Mouse (Mus musculus) forebrain, embryonic 16.5 days (tissue): Measurements from ENCODE around the gene Pgp. TPM values are rescaled to one million over a fixed set of nuclear protein-coding genes. Genes with fewer than 3 reads are reported as not detected.

Source experiments
- ATAC-seq: fragments of 200-750 bp; cut with Nextera tagmentation; 2 replicates; pipeline ENCODE4 v1.8.0; 2017; ENCODE audit warnings: mild to moderate bottlenecking, moderate library complexity
- H3K27ac ChIP-seq: fragments of 300-500 bp; sonication (generic); 2 replicates; pipeline ENCODE4 v1.5.1; 2014; ENCODE audit warnings: low read length, control low read depth
- H3K27me3 ChIP-seq: fragments of 300-500 bp; sonication (generic); replicated peaks from 2 replicates; pipeline ENCODE4 v1.6.1; 2014; ENCODE audit warnings: low read length; ENCODE audit not compliant: control insufficient read depth, insufficient read depth
- H3K36me3 ChIP-seq: fragments of 300-500 bp; sonication (generic); 2 replicates; pipeline ENCODE4 v1.6.1; 2014; ENCODE audit not compliant: control insufficient read depth, insufficient read depth
- H3K4me1 ChIP-seq: fragments of 300-500 bp; sonication (generic); replicated peaks from 2 replicates; pipeline ENCODE4 v1.6.1; 2014; ENCODE audit warnings: low read length; ENCODE audit not compliant: control insufficient read depth, insufficient read depth
- H3K4me2 ChIP-seq: fragments of 300-500 bp; sonication (generic); 2 replicates; pipeline ENCODE4 v1.6.1; 2014; ENCODE audit warnings: mild to moderate bottlenecking, low read length, control low read depth
- H3K4me3 ChIP-seq: fragments of 300-500 bp; sonication (generic); replicated peaks from 2 replicates; pipeline ENCODE4 v1.5.1; 2014; ENCODE audit warnings: mild to moderate bottlenecking, low read length, control low read depth
- H3K9ac ChIP-seq: fragments of 300-500 bp; sonication (generic); replicated peaks from 2 replicates; pipeline ENCODE4 v1.6.1; 2014; ENCODE audit warnings: low read depth, low read length, control low read depth
- H3K9me3 ChIP-seq: fragments of 300-500 bp; sonication (generic); 2 replicates; pipeline ENCODE4 v1.6.1; 2016; ENCODE audit warnings: low read length; ENCODE audit not compliant: control insufficient read depth
- WGBS: fragments of 180-500 bp; shearing (Covaris S2); extraction: QIAGEN DNeasy Blood & Tissue Kit; methylation state at CpG from one replicate; pipeline ENCODE4 v1.1.7; 2014; 5-methylcytosine and 5-hydroxymethylcytosine counted together
- polyA plus RNA-seq: library from polyadenylated mRNA; unstranded; fragments of >200 nt; fragmentation: Nextera tagmentation; extraction: Ambion mirVana; gene quantifications from 2 replicates; pipeline ENCODE4 v1.2.1, GENCODE M21; 2015

Gene Pgp
- polyA plus RNA-seq, 1 experiment from 2014 or later, result 54.0 TPM

- Histone ChIP-seq H3K4me3 (peak overlapping the region; percentile 76), H3K4me1 (peaks cover 25% of the 10 kb centered on the region), H3K9me3 (no peaks in the 10 kb centered on the region), H3K27ac (peak overlapping the region; percentile 41), H3K4me2 (peak overlapping the region; percentile 97), H3K9ac (peak overlapping the region; percentile 74), H3K27me3 (no peaks in the 10 kb centered on the region), H3K36me3 (peaks cover 5% of the 10 kb centered on the region)
- peak; percentile 14 for ATAC-seq
- WGBS, result under 1% methylated on average over 65 of the region's 68 CpGs
Measured at GRCm38 (mm10) chr17:24470701-24471527, 722 bp downstream of the Pgp start.

- 81% methylated on average over 4 of the region's 4 CpGs for WGBS
- Histone ChIP-seq H3K4me3 (no peak overlapping the region), H3K9me3 (no peaks in the 10 kb centered on the region), H3K36me3 (peaks cover 9% of the 10 kb centered on the region), H3K4me2 (peak overlapping the region; percentile 97; the same call in 1 of the 2 replicates), H3K4me1 (peaks cover 26% of the 10 kb centered on the region), H3K27me3 (no peaks in the 10 kb centered on the region), H3K9ac (no peak overlapping the region; the same call in 1 of the 2 replicates), H3K27ac (no peak overlapping the region)
- no peak for ATAC-seq
Measured at GRCm38 (mm10) chr17:24472512-24472911, 2.3 kb downstream of the Pgp start.

DNA sequence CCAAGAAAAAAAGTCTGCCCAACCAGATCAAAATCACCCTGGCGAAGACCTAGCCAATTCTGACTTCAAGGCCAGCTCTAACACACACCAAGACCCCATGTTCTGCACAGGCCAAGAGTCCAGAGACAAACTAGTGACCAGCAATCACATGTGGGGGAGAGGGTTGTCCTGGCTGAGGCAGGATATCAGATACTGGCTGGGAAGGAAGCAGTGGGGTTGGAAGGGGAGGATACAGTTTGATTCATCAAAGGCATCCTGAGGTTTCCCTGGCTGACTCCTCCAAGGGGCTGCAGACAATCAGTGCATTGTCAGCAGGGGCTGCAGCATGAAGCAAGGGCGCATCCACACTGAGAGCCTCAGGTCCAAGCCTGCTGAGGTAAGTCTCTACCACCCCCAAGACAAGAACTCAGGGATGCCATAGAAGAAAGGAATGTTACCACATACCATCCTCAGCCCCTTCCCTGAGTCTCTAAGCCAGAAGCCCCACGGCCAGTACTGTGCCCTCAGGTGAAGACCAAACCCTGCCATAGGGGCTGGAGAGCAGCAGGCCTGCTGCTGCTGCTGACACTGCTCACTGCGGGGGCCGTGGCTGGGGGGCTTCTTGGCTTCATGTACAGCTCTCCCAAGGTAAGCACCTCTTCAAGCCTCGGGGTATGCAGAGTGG is 3.6 kb downstream of the Pgp start, which contains the start of gene Bricd5:
Gene Bricd5 (plus strand): TSS at position 273 of the 664 bp plus-strand sequence.
- no peak for ATAC-seq
- no peak within 1 kb of the TSS for H3K9ac ChIP-seq
- no peaks in the 10 kb centered on the region for H3K27me3 ChIP-seq
- no peak within 1 kb of the TSS for H3K27ac ChIP-seq
- H3K4me2 ChIP-seq, result no peak within 1 kb of the TSS
- H3K9me3 ChIP-seq, result no peaks in the 10 kb centered on the region
- 83% methylated on average over 6 of the region's 6 CpGs for WGBS
- H3K4me3 ChIP-seq, result no peak within 1 kb of the TSS
- H3K36me3 ChIP-seq, result peaks cover 9% of the 10 kb centered on the region
- peaks cover 36% of the 10 kb centered on the region for H3K4me1 ChIP-seq

GRCm38 (mm10) chr17:24474557-24474956 is 4.4 kb downstream of the Pgp start:
- Histone ChIP-seq H3K27ac (no peak overlapping the region), H3K4me1 (peaks cover 38% of the 10 kb centered on the region), H3K27me3 (no peaks in the 10 kb centered on the region), H3K9me3 (no peaks in the 10 kb centered on the region), H3K9ac (no peak overlapping the region), H3K36me3 (peaks cover 9% of the 10 kb centered on the region), H3K4me3 (no peak overlapping the region), H3K4me2 (no peak overlapping the region)
- 88% methylated on average over 5 of the region's 5 CpGs for WGBS
- no peak for ATAC-seq

DNA sequence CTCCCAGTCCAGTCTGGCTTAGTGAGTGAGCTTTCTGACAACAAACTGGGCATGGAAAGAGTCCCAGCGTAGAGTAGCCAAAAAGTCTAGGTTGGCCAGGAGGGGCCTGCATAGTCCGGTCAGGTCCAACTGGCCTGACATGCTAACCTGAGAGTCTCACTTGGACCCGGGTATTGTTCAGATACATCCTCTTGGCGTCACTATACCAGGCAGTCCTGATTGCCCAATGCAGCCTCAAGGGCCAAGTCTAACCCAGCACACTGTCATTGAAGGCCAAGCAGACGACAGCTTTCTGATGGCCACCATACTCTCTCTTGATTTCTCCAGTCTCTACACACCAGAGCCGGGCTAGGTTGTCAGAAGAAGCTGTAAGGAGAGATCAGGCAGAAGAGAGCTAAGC is 5.4 kb downstream of the Pgp start:
- Histone ChIP-seq H3K36me3 (peaks cover 9% of the 10 kb centered on the region), H3K9ac (no peak overlapping the region), H3K4me1 (peaks cover 35% of the 10 kb centered on the region), H3K9me3 (no peaks in the 10 kb centered on the region), H3K27me3 (no peaks in the 10 kb centered on the region), H3K4me3 (no peak overlapping the region), H3K27ac (no peak overlapping the region), H3K4me2 (no peak overlapping the region)
- no peak for ATAC-seq
- 90% methylated on average over 6 of the region's 6 CpGs for WGBS

DNA sequence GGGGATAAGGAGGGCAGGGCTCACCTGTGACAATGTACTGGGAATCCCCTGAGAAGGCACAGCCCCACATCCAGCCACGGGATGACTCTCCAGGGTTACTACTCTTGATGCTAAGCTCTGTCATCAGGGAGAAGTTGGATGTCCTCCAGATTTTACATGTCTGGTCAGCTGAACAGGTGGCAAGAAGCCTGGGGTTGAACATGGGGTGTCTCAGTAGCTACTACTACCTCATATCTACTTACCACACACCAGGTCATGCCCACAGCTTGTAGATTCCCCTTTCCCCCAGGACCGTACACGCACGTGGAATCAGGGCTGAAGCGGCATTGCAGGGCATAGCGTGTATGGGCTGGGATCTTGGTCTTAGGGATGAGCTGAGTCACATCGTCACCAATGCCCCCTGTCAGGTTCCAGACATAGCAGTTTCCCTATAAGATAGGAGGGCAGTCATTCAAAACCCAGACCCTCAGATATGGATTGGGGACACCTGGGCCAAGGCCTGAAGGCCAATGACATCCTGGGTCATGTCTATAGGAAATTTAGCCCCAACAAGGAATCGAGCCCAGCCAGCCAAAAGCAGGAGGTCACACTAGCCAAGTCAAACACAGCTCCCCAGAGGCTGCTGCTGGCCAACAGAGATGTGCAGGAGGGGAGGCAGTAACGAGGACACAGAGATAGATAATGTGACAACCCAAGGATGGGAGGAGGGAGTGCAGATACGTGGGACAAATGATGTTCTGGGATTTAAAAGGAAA is 6.0 kb downstream of the Pgp start:
- Histone ChIP-seq H3K27me3 (no peaks in the 10 kb centered on the region), H3K9me3 (no peaks in the 10 kb centered on the region), H3K9ac (no peak overlapping the region), H3K4me3 (no peak overlapping the region), H3K36me3 (peaks cover 9% of the 10 kb centered on the region), H3K27ac (no peak overlapping the region), H3K4me1 (peaks cover 29% of the 10 kb centered on the region), H3K4me2 (no peak overlapping the region)
- no peak for ATAC-seq
- 90% methylated on average over 10 of the region's 10 CpGs for WGBS

- no peaks in the 10 kb centered on the region for H3K27me3 ChIP-seq
- no peak overlapping the region for H3K4me3 ChIP-seq
- H3K9me3 ChIP-seq, result no peaks in the 10 kb centered on the region
- peaks cover 9% of the 10 kb centered on the region for H3K36me3 ChIP-seq
- no peak overlapping the region for H3K4me2 ChIP-seq
- ATAC-seq, result no peak
- no peak overlapping the region for H3K9ac ChIP-seq
- no peak overlapping the region for H3K27ac ChIP-seq
- 91% methylated on average over 20 of the region's 20 CpGs for WGBS
- H3K4me1 ChIP-seq, result peaks cover 18% of the 10 kb centered on the region
Measured at GRCm38 (mm10) chr17:24477053-24477984, 7.1 kb downstream of the Pgp start.

DNA sequence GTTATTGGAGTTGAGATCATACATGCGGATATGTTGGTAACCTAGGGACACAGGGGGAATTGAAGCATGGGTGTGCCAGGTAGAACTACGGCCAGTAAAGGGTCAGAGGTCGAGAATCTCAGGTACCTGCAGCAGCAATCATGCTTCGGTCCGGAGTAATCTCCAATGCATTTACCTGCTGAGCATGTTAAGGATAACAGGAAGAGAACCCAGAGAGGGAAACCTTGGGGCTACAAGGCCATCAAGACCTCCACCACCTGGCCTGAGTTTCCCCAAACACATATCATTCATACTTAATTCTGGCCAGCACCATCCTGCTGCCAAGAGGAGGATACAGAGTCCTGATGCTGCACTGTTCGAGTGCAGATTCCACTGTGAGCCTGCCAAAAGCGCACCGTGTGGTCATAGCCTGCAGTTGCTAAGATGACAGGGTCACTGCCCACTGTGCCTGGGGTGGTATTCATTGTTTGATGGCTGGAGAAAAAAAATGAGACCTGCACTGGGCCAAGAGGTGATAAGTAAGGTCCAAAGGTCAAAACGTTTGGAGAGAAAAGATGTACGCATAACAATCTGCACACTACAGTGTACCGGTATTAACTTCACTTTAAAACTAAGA is 7.9 kb downstream of the Pgp start:
- WGBS, result 51% methylated on average over 11 of the region's 11 CpGs
- peak; percentile 13 for ATAC-seq
- Histone ChIP-seq H3K27me3 (no peaks in the 10 kb centered on the region), H3K36me3 (peaks cover 9% of the 10 kb centered on the region), H3K4me3 (peak overlapping the region; percentile 79), H3K27ac (no peak overlapping the region; the same call in 1 of the 2 replicates), H3K4me1 (peaks cover 12% of the 10 kb centered on the region), H3K9ac (peak overlapping the region; percentile 93), H3K9me3 (no peaks in the 10 kb centered on the region), H3K4me2 (peak overlapping the region; percentile 76)
